Mouse (Mus musculus) cerebellum, adult 2 months (tissue): Measurements from ENCODE around the gene Acss1.

Experiments
- CTCF ChIP-seq: fragments of 200-500 bp; IDR thresholded peaks from 2 replicates; pipeline ENCODE4 v1.5.1; 2011; ENCODE audit warnings: low read depth, mild to moderate bottlenecking, control low read depth, low read length, moderate library complexity, borderline replicate concordance; ENCODE audit not compliant: insufficient read depth
- POLR2A ChIP-seq: fragments of 200-500 bp; IDR thresholded peaks from 2 replicates; pipeline ENCODE4 v1.6.1; 2011; ENCODE audit warnings: low read length, control low read depth, borderline replicate concordance; ENCODE audit not compliant: insufficient read depth

DNA sequence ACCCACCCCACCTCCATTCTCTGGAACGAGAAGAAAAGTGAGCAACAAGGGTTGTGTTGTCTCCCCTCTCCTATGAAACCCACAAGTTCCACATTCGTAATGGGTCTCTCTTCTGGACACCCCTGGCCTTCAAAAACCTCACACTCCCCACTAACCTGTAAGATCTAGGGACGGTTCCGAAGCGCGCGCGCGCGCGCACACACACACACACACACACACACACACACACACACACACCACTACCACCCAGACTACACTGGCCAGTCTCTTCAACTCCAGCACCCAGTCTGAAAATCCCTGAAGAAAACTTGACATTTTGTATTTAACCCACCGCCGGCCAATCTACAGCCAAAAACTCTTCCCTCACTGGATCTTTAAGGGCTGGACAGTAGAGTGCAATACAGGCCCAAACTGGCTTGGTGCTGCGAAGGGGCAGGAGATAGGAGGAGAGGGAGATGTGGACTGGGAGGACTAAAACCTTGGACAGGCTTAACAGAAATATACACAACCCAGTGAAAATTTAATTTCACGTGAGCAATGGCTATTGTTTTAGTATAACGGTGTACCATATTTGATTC lies 21.0 kb upstream of the Acss1 start, which contains the start of gene Vsx1:
- TF ChIP-seq POLR2A (no peak), CTCF (no peak)
